Mouse (Mus musculus): ENCODE measurements around the gene Thoc5. TPM values are rescaled to one million over a fixed set of nuclear protein-coding genes. Genes with fewer than 3 reads are reported as not detected.

The Thoc5 gene
- polyA plus RNA-seq, 1 experiment from 2014 or later = 32.8 TPM

- Histone ChIP-seq H3K4me1 (no peaks in the 10 kb centered on the region), H3K9ac (no peak overlapping the region), H3K4me2 (no peak overlapping the region), H3K9me3 (no peaks in the 10 kb centered on the region), H3K27ac (no peak overlapping the region), H3K4me3 (no peak overlapping the region), H3K36me3 (peaks cover 81% of the 10 kb centered on the region), H3K27me3 (no peaks in the 10 kb centered on the region)
- WGBS = 79% methylated on average over 2 of the region's 2 CpGs
- ATAC-seq (ENCODE audit: borderline replicate concordance, extremely low read depth, low FRiP score, low TSS enrichment) = no peak
Observed at GRCm38 (mm10) chr11:4921281-4921680, 26.2 kb downstream of the Thoc5 start.

DNA sequence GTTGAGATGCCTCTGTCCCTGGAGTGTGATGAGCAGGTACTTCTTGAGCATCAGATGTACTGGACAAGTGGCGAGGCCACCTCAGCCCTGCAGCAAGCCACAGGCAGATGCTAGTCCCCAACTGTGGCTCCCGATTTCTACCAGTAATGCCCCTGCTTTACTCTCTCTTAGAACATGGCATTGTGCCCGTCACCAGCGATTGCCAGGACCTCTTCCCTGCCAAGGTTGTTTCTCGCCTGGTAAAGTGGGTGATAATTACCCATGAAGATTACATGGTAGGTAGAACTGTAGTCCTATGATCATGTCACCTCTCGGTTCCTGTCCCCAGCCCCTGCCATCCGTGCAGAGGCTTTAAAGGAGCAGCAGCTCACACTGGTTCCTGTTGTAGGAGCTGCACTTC lies 26.6 kb downstream of the Thoc5 start:
- ATAC-seq (ENCODE audit: borderline replicate concordance, extremely low read depth, low FRiP score, low TSS enrichment) = no peak
- H3K36me3 ChIP-seq = peaks cover 81% of the 10 kb centered on the region
- H3K27ac ChIP-seq = no peak overlapping the region

GRCm38 (mm10) chr11:4927224-4927623 lies 32.1 kb downstream of the Thoc5 start:
- H3K4me1 ChIP-seq = no peaks in the 10 kb centered on the region
- H3K9ac ChIP-seq = no peak overlapping the region
- no peaks in the 10 kb centered on the region for H3K27me3 ChIP-seq
- WGBS = 81% methylated on average over 3 of the region's 3 CpGs
- peaks cover 57% of the 10 kb centered on the region for H3K36me3 ChIP-seq
- no peak for ATAC-seq (ENCODE audit: borderline replicate concordance, extremely low read depth, low FRiP score, low TSS enrichment)
- no peak overlapping the region for H3K4me3 ChIP-seq
- no peaks in the 10 kb centered on the region for H3K9me3 ChIP-seq
- H3K4me2 ChIP-seq = no peak overlapping the region
- H3K27ac ChIP-seq = no peak overlapping the region

More for the DNA sequence above, 26.6 kb downstream of the Thoc5 start:
- H3K9ac ChIP-seq = no peak overlapping the region
- H3K4me2 ChIP-seq = no peak overlapping the region
- no peaks in the 10 kb centered on the region for H3K27me3 ChIP-seq
- WGBS = 86% methylated on average over 7 of the region's 7 CpGs
- H3K9me3 ChIP-seq = no peaks in the 10 kb centered on the region
- no peak overlapping the region for H3K4me3 ChIP-seq
- no peaks in the 10 kb centered on the region for H3K4me1 ChIP-seq

DNA sequence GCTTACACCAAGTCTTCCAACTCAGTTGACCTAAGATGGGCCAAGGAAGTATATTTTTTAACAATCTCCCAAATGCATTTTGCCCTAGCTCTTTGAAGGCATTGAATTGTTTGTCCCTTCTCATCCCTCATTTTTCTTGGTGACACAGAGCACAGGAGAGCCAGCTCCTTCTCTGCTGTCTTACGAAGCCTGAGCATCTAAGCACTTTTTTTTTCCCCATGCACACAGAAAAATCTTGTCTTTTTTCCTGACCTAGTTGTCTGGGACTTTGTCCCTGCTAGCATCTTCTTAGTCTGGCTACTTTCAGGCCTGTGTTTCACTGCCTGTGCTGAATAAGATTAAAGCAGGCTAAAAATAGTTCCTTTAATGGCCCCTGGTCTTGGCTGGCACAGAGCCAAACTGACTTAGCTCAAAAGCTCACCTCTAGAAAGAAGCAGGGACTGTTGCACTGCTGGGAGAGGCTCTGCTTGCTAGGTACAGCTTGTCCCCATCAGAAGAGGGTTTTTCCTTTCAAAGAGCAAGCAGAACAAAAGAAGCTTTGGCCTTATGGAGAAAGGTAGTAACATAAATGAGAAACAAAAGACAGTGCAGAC lies 36.0 kb downstream of the Thoc5 start:
- WGBS = 28% methylated on average over 1 of the region's 1 CpGs
- no peak overlapping the region for H3K4me2 ChIP-seq
- no peak for ATAC-seq (ENCODE audit: borderline replicate concordance, extremely low read depth, low FRiP score, low TSS enrichment)
- H3K4me3 ChIP-seq = no peak overlapping the region
- no peak overlapping the region for H3K9ac ChIP-seq
- no peaks in the 10 kb centered on the region for H3K9me3 ChIP-seq
- H3K4me1 ChIP-seq = no peaks in the 10 kb centered on the region
- H3K27me3 ChIP-seq = no peaks in the 10 kb centered on the region
- H3K27ac ChIP-seq = no peak overlapping the region
- H3K36me3 ChIP-seq = peaks cover 25% of the 10 kb centered on the region

- Histone ChIP-seq H3K4me3 (no peak overlapping the region), H3K27me3 (no peaks in the 10 kb centered on the region), H3K36me3 (no peaks in the 10 kb centered on the region), H3K4me2 (no peak overlapping the region), H3K4me1 (no peaks in the 10 kb centered on the region), H3K27ac (no peak overlapping the region), H3K9me3 (no peaks in the 10 kb centered on the region), H3K9ac (no peak overlapping the region)
- WGBS = 73% methylated on average over 5 of the region's 5 CpGs
- no peak for ATAC-seq (ENCODE audit: borderline replicate concordance, extremely low read depth, low FRiP score, low TSS enrichment)
Observed at GRCm38 (mm10) chr11:4936243-4936642, 41.1 kb downstream of the Thoc5 start.

- H3K27me3 ChIP-seq = peaks cover 70% of the 10 kb centered on the region
- H3K9ac ChIP-seq = no peak overlapping the region
- no peaks in the 10 kb centered on the region for H3K9me3 ChIP-seq
- no peak overlapping the region for H3K27ac ChIP-seq
- peak overlapping the region; percentile 87 for H3K4me2 ChIP-seq
- no peaks in the 10 kb centered on the region for H3K36me3 ChIP-seq
- ATAC-seq (ENCODE audit: borderline replicate concordance, extremely low read depth, low FRiP score, low TSS enrichment) = no peak
- H3K4me3 ChIP-seq = peak overlapping the region; percentile 45
- peaks cover 15% of the 10 kb centered on the region for H3K4me1 ChIP-seq
- WGBS = 42% methylated on average over 13 of the region's 13 CpGs
Observed at GRCm38 (mm10) chr11:4946530-4946929, 51.4 kb downstream of the Thoc5 start.

DNA sequence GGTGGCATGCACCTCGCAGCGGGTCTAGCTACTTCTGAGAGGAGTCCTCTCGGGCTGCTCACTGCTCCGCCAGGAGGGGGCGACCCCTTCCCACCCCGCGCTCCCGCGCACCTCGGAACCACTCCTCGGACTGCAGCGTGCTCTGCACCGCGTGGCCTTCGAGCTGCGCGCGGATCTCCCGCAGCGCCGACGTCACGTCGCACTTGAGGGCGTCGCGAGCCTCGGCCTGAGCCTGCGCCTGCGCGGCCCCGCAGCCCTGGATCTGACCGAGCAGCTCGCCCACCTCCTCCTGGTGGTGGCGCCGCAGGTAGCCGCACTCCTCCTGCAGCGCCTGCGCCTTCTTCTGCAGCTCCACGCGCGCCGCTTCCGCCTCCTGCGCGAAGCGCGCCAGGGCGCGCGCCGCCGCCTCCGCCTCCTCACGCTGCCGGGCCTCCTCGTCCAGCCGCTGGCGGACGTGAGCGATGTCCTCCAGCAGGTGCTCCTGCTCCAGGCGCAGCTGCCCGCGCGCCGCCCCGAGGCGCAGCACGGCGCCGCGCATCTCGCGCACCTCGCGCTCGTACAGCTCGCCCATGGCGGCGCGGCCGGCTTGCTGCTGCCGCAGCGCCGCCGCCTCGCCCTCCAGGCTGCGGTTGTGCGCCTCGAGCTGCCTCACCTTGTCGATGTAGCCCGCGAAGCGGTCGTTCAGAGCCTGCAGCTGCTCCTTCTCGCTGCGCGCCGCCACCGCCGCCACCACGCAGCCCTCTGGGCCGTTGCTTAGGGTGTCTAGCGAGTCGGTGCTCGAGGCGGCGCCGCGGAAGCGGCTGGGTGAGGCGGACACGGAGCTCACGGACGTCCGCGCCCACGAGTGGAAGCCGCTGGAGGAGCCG lies 52.1 kb downstream of the Thoc5 start:
- under 1% methylated on average over 116 of the region's 120 CpGs for WGBS
- Histone ChIP-seq H3K4me1 (peaks cover 15% of the 10 kb centered on the region), H3K27ac (no peak overlapping the region), H3K36me3 (no peaks in the 10 kb centered on the region), H3K9me3 (no peaks in the 10 kb centered on the region), H3K9ac (no peak overlapping the region), H3K4me2 (peak overlapping the region; percentile 87), H3K4me3 (peak overlapping the region; percentile 45), H3K27me3 (peaks cover 70% of the 10 kb centered on the region)
- ATAC-seq (ENCODE audit: borderline replicate concordance, extremely low read depth, low FRiP score, low TSS enrichment) = peak; percentile 52; the same call in 1 of the 2 replicates

DNA sequence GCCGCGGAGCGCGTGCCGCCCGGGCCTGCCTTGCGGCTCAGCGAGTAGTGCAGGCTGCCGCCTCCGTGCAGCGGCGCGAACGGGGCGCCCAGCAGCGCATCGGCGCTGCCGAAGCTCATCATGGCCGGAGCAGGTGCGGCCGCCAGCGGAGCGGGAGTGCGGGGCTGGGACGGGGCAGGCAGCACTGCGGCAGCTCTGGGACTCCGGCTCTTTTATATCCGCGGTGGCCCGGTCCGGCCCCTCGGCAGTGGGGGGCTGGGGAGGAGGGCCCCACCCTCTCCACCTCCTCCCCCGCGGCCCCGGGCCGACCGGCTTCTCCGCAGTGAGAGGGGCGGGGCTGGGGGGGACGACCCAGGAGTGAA lies 52.7 kb downstream of the Thoc5 start, which contains the start of gene Nefh:
Gene Nefh (minus strand): TSS at position 252 of the 362 bp plus-strand sequence.
- 0 out of 2 replicates have a peak, but pooled peaks have one; percentile 43 for ATAC-seq (ENCODE audit: borderline replicate concordance, extremely low read depth, low FRiP score, low TSS enrichment)
- Histone ChIP-seq H3K27me3 (peaks cover 76% of the 10 kb centered on the region), H3K4me3 (peak within 1 kb of the TSS; percentile 45), H3K36me3 (no peaks in the 10 kb centered on the region), H3K9ac (no peak within 1 kb of the TSS), H3K27ac (no peak within 1 kb of the TSS), H3K4me2 (peak within 1 kb of the TSS; percentile 87), H3K4me1 (peaks cover 15% of the 10 kb centered on the region), H3K9me3 (no peaks in the 10 kb centered on the region)
- WGBS = under 1% methylated on average over 36 of the region's 41 CpGs

DNA sequence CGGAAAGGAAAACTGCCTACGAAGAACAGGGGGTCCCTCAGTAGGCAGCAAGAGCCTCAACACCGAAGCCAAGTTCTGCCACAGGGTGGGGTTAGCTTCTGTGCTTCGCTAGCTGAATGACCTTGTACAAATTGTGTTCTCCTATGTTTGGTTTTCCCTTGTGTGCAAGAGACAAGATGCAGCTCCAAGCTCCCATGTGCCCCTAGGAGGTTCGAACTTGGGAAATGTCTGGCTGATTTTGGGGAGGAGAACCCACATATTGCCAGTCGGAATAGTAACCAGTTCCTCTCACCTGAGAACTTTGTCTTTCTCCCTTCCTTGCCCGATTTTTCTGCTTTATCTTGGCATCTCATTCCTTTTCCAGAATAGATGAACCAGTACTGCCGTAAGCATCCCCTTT lies 53.7 kb downstream of the Thoc5 start:
- Histone ChIP-seq H3K4me2 (no peak overlapping the region), H3K9ac (no peak overlapping the region), H3K36me3 (no peaks in the 10 kb centered on the region), H3K4me3 (no peak overlapping the region), H3K27me3 (peaks cover 86% of the 10 kb centered on the region), H3K4me1 (peaks cover 15% of the 10 kb centered on the region), H3K27ac (no peak overlapping the region), H3K9me3 (no peaks in the 10 kb centered on the region)
- no peak for ATAC-seq (ENCODE audit: borderline replicate concordance, extremely low read depth, low FRiP score, low TSS enrichment)
- 38% methylated on average over 8 of the region's 8 CpGs for WGBS

- no peaks in the 10 kb centered on the region for H3K36me3 ChIP-seq
- no peak overlapping the region for H3K9ac ChIP-seq
- peaks cover 15% of the 10 kb centered on the region for H3K4me1 ChIP-seq
- ATAC-seq (ENCODE audit: borderline replicate concordance, extremely low read depth, low FRiP score, low TSS enrichment) = no peak
- H3K27ac ChIP-seq = no peak overlapping the region
- H3K27me3 ChIP-seq = peaks cover 86% of the 10 kb centered on the region
- no peak overlapping the region for H3K4me3 ChIP-seq
- H3K9me3 ChIP-seq = no peaks in the 10 kb centered on the region
- 5% methylated on average over 23 of the region's 23 CpGs for WGBS
- no peak overlapping the region for H3K4me2 ChIP-seq
Observed at GRCm38 (mm10) chr11:4949256-4950044, 54.3 kb downstream of the Thoc5 start.

DNA sequence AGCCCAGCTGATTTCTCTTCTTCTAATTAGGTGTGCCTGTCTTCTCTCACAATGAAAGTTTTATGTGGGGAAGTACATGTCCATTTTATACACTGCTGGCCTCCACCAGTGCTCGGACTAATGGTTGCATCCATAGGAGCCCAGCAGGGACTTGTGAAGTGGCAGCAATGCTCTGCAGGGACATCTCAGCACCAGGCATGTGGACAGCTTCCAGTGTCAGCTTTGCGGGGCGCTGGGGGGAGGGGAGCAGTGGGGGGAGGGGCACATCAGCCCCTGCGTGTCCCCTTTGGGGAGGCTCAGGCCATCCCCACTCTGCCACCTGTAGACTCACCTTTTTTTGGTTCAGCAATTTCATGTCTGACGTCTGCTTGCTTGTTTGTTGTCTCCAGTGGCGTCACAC lies 58.3 kb downstream of the Thoc5 start:
- Histone ChIP-seq H3K4me2 (no peak overlapping the region), H3K9ac (no peak overlapping the region), H3K4me1 (no peaks in the 10 kb centered on the region), H3K9me3 (no peaks in the 10 kb centered on the region), H3K36me3 (no peaks in the 10 kb centered on the region), H3K4me3 (no peak overlapping the region), H3K27ac (no peak overlapping the region), H3K27me3 (peaks cover 46% of the 10 kb centered on the region)
- ATAC-seq (ENCODE audit: borderline replicate concordance, extremely low read depth, low FRiP score, low TSS enrichment) = no peak
- WGBS = 7% methylated on average over 6 of the region's 6 CpGs

- WGBS = 2% methylated on average over 8 of the region's 8 CpGs
- Histone ChIP-seq H3K4me2 (no peak overlapping the region), H3K27me3 (peaks cover 41% of the 10 kb centered on the region), H3K9me3 (no peaks in the 10 kb centered on the region), H3K9ac (no peak overlapping the region), H3K36me3 (no peaks in the 10 kb centered on the region), H3K27ac (no peak overlapping the region), H3K4me3 (no peak overlapping the region), H3K4me1 (no peaks in the 10 kb centered on the region)
- no peak for ATAC-seq (ENCODE audit: borderline replicate concordance, extremely low read depth, low FRiP score, low TSS enrichment)
Observed at GRCm38 (mm10) chr11:4953918-4954317, 58.8 kb downstream of the Thoc5 start.
